Mouse (Mus musculus) ES-E14 (cell line): ENCODE measurements around the gene Morc1.

Experiments
- CHD2 ChIP-seq: IDR thresholded peaks from 2 replicates; pipeline ENCODE4 v1.6.1; 2014; ENCODE audit warnings: mild to moderate bottlenecking, low read depth, low read length, inconsistent platforms
- HCFC1 ChIP-seq: IDR thresholded peaks from 2 replicates; pipeline ENCODE4 v1.6.1; 2012; ENCODE audit warnings: low read length, inconsistent platforms, borderline replicate concordance; ENCODE audit not compliant: insufficient read depth
- MAFK ChIP-seq: IDR thresholded peaks from 2 replicates; pipeline ENCODE4 v1.6.1; 2014; ENCODE audit warnings: mild to moderate bottlenecking, low read depth, low read length, inconsistent platforms; ENCODE audit not compliant: insufficient read depth
- ZC3H11A ChIP-seq: IDR thresholded peaks from 2 replicates; pipeline ENCODE4 v1.6.1; 2012; ENCODE audit warnings: low read depth, mild to moderate bottlenecking, inconsistent platforms, low read length, borderline replicate concordance
- ZNF384 ChIP-seq: IDR thresholded peaks from 2 replicates; pipeline ENCODE4 v1.6.1; 2012; ENCODE audit warnings: low read depth, low read length, inconsistent platforms

DNA sequence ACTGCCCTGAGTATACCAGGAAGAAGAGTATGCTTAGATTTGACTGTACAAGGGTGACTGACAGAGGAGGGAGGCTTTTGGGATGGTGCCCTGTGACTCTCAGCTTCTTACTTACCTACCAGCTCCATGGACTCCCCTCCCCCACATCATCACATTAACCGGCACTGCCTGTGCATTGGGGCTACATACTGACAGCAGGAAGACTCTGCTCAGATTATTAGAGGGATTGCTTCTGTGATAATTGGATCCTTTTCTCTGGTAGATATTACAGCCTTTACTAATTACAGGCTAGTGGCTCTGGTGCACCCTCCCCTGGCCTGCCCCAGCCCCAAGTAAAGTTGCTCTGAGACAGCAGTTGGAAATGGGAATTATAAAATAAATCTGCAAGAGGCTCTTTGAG, 1.6 kb upstream of the Morc1 start:
- TF ChIP-seq HCFC1 (no peak), ZNF384 (no peak), MAFK (no peak), ZC3H11A (no peak), CHD2 (no peak)
